Mouse (Mus musculus) forebrain, embryonic 13.5 days (tissue): ENCODE measurements around the gene Sh2d1a. TPM values are rescaled to one million over a fixed set of nuclear protein-coding genes. Genes with fewer than 3 reads are reported as not detected.

Source experiments
- ATAC-seq: fragments of 200-750 bp; cut with Nextera tagmentation; 2 replicates; pipeline ENCODE4 v1.8.0; 2017
- H3K27ac ChIP-seq: fragments of 300-500 bp; sonication (generic); 2 replicates; pipeline ENCODE4 v1.5.1; 2015; ENCODE audit warnings: inconsistent platforms, mild to moderate bottlenecking, moderate library complexity
- H3K27me3 ChIP-seq: fragments of 300-500 bp; sonication (generic); 2 replicates; pipeline ENCODE4 v1.6.1; 2015; ENCODE audit warnings: mild to moderate bottlenecking, inconsistent platforms
- H3K36me3 ChIP-seq: fragments of 300-500 bp; sonication (generic); 2 replicates; pipeline ENCODE4 v1.6.1; 2015; ENCODE audit warnings: mild to moderate bottlenecking, inconsistent platforms; ENCODE audit not compliant: poor library complexity, severe bottlenecking
- H3K4me1 ChIP-seq: fragments of 300-500 bp; sonication (generic); 2 replicates; pipeline ENCODE4 v1.6.1; 2015; ENCODE audit warnings: inconsistent platforms
- H3K4me2 ChIP-seq: fragments of 300-500 bp; sonication (generic); 2 replicates; pipeline ENCODE4 v1.6.1; 2015; ENCODE audit warnings: inconsistent platforms, mild to moderate bottlenecking, moderate library complexity
- H3K4me3 ChIP-seq: fragments of 300-500 bp; sonication (generic); 2 replicates; pipeline ENCODE4 v1.5.1; 2015; ENCODE audit warnings: mild to moderate bottlenecking, inconsistent platforms
- H3K9ac ChIP-seq: fragments of 300-500 bp; sonication (generic); 2 replicates; pipeline ENCODE4 v1.6.1; 2015; ENCODE audit warnings: mild to moderate bottlenecking, inconsistent platforms
- H3K9me3 ChIP-seq: fragments of 300-500 bp; sonication (generic); replicated peaks from 2 replicates; pipeline ENCODE4 v1.6.1; 2016; ENCODE audit warnings: inconsistent platforms
- WGBS: fragments of 180-500 bp; shearing (Covaris S2); methylation state at CpG from one replicate; pipeline ENCODE4 v1.1.7; 2015; 5-methylcytosine and 5-hydroxymethylcytosine counted together
- polyA plus RNA-seq: library from polyadenylated mRNA; unstranded; fragments of >200 nt; fragmentation: Nextera tagmentation; extraction: Ambion mirVana; gene quantifications from 2 replicates; pipeline ENCODE4 v1.2.1, GENCODE M21; 2015

Gene Sh2d1a
- polyA plus RNA-seq, 1 experiment from 2014 or later, result 1.9 TPM

GRCm38 (mm10) chrX:42545076-42545475, 42.8 kb downstream of the Sh2d1a start:
- H3K4me2 ChIP-seq, result no peak overlapping the region
- H3K4me3 ChIP-seq, result no peak overlapping the region
- no peaks in the 10 kb centered on the region for H3K9me3 ChIP-seq
- WGBS, result 92% methylated on average over 1 of the region's 1 CpGs
- ATAC-seq, result no peak
- H3K4me1 ChIP-seq, result 0 out of 2 replicates have a peak, but pooled peaks cover 4% of the 10 kb centered on the region
- H3K36me3 ChIP-seq, result no peaks in the 10 kb centered on the region
- H3K27ac ChIP-seq, result no peak overlapping the region
- H3K9ac ChIP-seq, result no peak overlapping the region
- no peaks in the 10 kb centered on the region for H3K27me3 ChIP-seq

- H3K4me2 ChIP-seq, result no peak overlapping the region
- H3K36me3 ChIP-seq, result no peaks in the 10 kb centered on the region
- no peak overlapping the region for H3K27ac ChIP-seq
- no peak overlapping the region for H3K9ac ChIP-seq
- H3K4me3 ChIP-seq, result no peak overlapping the region
- H3K4me1 ChIP-seq, result 0 out of 2 replicates have a peak, but pooled peaks cover 4% of the 10 kb centered on the region
- ATAC-seq, result no peak
- H3K9me3 ChIP-seq, result no peaks in the 10 kb centered on the region
- no peaks in the 10 kb centered on the region for H3K27me3 ChIP-seq
- WGBS, result 76% methylated on average over 4 of the region's 4 CpGs
These were observed 46.3 kb downstream of the Sh2d1a start for GRCm38 (mm10) chrX:42548513-42548912.

GRCm38 (mm10) chrX:42557284-42557683, 55.0 kb downstream of the Sh2d1a start:
- ATAC-seq, result 0 out of 2 replicates have a peak, but pooled peaks have one; percentile 57
- Histone ChIP-seq H3K36me3 (no peaks in the 10 kb centered on the region), H3K9me3 (no peaks in the 10 kb centered on the region), H3K9ac (no peak overlapping the region), H3K4me2 (no peak overlapping the region), H3K27ac (no peak overlapping the region), H3K27me3 (no peaks in the 10 kb centered on the region), H3K4me3 (no peak overlapping the region), H3K4me1 (0 out of 2 replicates have a peak, but pooled peaks cover 4% of the 10 kb centered on the region)
- 25% methylated on average over 7 of the region's 7 CpGs for WGBS

- Histone ChIP-seq H3K9me3 (no peaks in the 10 kb centered on the region), H3K27me3 (no peaks in the 10 kb centered on the region), H3K27ac (no peak overlapping the region), H3K4me3 (no peak overlapping the region), H3K4me2 (no peak overlapping the region), H3K36me3 (no peaks in the 10 kb centered on the region), H3K9ac (no peak overlapping the region), H3K4me1 (no peaks in the 10 kb centered on the region)
- WGBS, result 64% methylated on average over 4 of the region's 4 CpGs
- ATAC-seq, result no peak; the same call in 1 of the 2 replicates
These were observed 56.4 kb downstream of the Sh2d1a start for GRCm38 (mm10) chrX:42558683-42559082.

Other genes starting within 250 kb of the Sh2d1a start
- gene Tex13c2, start 12.8 kb upstream of the Sh2d1a start, polyA plus RNA-seq, result not detected in 2 replicates